Mouse (Mus musculus) T-helper 17 cell (primary cell): ENCODE measurements around the gene Nsun6.

Experiments used
- in situ Hi-C, 2 experiments: fragments of 300-600 bp; cut with MboI, MseI; formaldehyde crosslinking; loops; 1 replicate in 1 of 2; 2 replicates in 1 of 2; pipeline ENCODE4 v1.15.1; 2025; ENCODE audit warnings: high pct_unique_total_duplicates in 2 of 2

Nsun6 gene

GRCm38 (mm10) chr2:15054945-15055637, at the start of gene Nsun6:
Gene Nsun6 (minus strand): TSS chr2:15055069.
- in situ Hi-C loops, result loop anchor here in 1 of 2 experiments (10.0 to 25.0 kb wide), 2 partner anchors 993 to 1300 kb away; partner anchors contain the start of genes Hacd1, Plxdc2 and Stam

GRCm38 (mm10) chr2:15104386-15104785, 49.5 kb upstream of the Nsun6 start:
- in situ Hi-C loops, result no loop called here

GRCm38 (mm10) chr2:15096514-15097090, 41.7 kb upstream of the Nsun6 start:
- in situ Hi-C loops, result no loop called here

- in situ Hi-C loops, result no loop called here
Measured at GRCm38 (mm10) chr2:15087308-15087707, 32.4 kb upstream of the Nsun6 start.

- in situ Hi-C loops, result no loop called here
Measured at GRCm38 (mm10) chr2:15083702-15084101, 28.8 kb upstream of the Nsun6 start.

- in situ Hi-C loops, result loop anchor here in 1 of 2 experiments (25.0 kb wide), 1 partner anchor 1005 kb away; the partner anchor contains the start of genes Hacd1 and Stam
Measured at GRCm38 (mm10) chr2:15067091-15067490, 12.2 kb upstream of the Nsun6 start.

- in situ Hi-C loops, result loop anchor here in 1 of 2 experiments (25.0 kb wide), 1 partner anchor 1003 kb away; the partner anchor contains the start of genes Hacd1 and Stam
Measured at GRCm38 (mm10) chr2:15065447-15065846, 10.6 kb upstream of the Nsun6 start.

- in situ Hi-C loops, result loop anchor here in 1 of 2 experiments (25.0 kb wide), 1 partner anchor 1002 kb away; the partner anchor contains the start of genes Hacd1 and Stam
Measured at GRCm38 (mm10) chr2:15064380-15065269, 9.8 kb upstream of the Nsun6 start.

GRCm38 (mm10) chr2:15063815-15064214, 8.9 kb upstream of the Nsun6 start:
- in situ Hi-C loops, result loop anchor here in 1 of 2 experiments (25.0 kb wide), 1 partner anchor 1002 kb away; the partner anchor contains the start of genes Hacd1 and Stam

- in situ Hi-C loops, result loop anchor here in 1 of 2 experiments (25.0 kb wide), 1 partner anchor 999 kb away; the partner anchor contains the start of genes Hacd1 and Stam
Measured at GRCm38 (mm10) chr2:15060856-15061255, 6.0 kb upstream of the Nsun6 start.

- in situ Hi-C loops, result loop anchor here in 1 of 2 experiments (10.0 to 25.0 kb wide), 2 partner anchors 996 to 1297 kb away; partner anchors contain the start of genes Hacd1, Plxdc2 and Stam
Measured at GRCm38 (mm10) chr2:15058227-15058626, 3.4 kb upstream of the Nsun6 start.

- in situ Hi-C loops, result loop anchor here in 1 of 2 experiments (10.0 to 25.0 kb wide), 2 partner anchors 993 to 1299 kb away; partner anchors contain the start of genes Hacd1, Plxdc2 and Stam
Measured at GRCm38 (mm10) chr2:15055741-15056151, 877 bp upstream of the Nsun6 start.

GRCm38 (mm10) chr2:15054496-15054895, 373 bp downstream of the Nsun6 start:
- in situ Hi-C loops, result loop anchor here in 1 of 2 experiments (10.0 to 25.0 kb wide), 2 partner anchors 992 to 1300 kb away; partner anchors contain the start of genes Hacd1, Plxdc2 and Stam

GRCm38 (mm10) chr2:15049117-15049873, 5.6 kb downstream of the Nsun6 start, which contains the start of gene Arl5b:
Gene Arl5b (plus strand): TSS chr2:15049395.
- in situ Hi-C loops, result loop anchor here in 1 of 2 experiments (10.0 kb wide), 1 partner anchor 1494 kb away; no protein-coding TSS in a partner anchor

GRCm38 (mm10) chr2:15040326-15040725, 14.5 kb downstream of the Nsun6 start:
- in situ Hi-C loops, result loop anchor here in 1 of 2 experiments (10.0 kb wide), 1 partner anchor 1486 kb away; no protein-coding TSS in a partner anchor

- in situ Hi-C loops, result no loop called here
Measured at GRCm38 (mm10) chr2:15038705-15039104, 16.2 kb downstream of the Nsun6 start.

GRCm38 (mm10) chr2:15027816-15028215, 27.1 kb downstream of the Nsun6 start:
- in situ Hi-C loops, result no loop called here

- in situ Hi-C loops, result no loop called here
Measured at GRCm38 (mm10) chr2:15026817-15027216, 28.1 kb downstream of the Nsun6 start.

GRCm38 (mm10) chr2:15008072-15008471, 46.8 kb downstream of the Nsun6 start:
- in situ Hi-C loops, result no loop called here

GRCm38 (mm10) chr2:15007531-15007930, 47.3 kb downstream of the Nsun6 start:
- in situ Hi-C loops, result no loop called here
